Mouse (Mus musculus) intestine, embryonic 15.5 days (tissue): ENCODE data around the gene N4bp1. TPM values are rescaled to one million over a fixed set of nuclear protein-coding genes. Genes with fewer than 3 reads are reported as not detected.

Source experiments
- ATAC-seq: fragments of 200-750 bp; cut with Nextera tagmentation; 2 replicates; pipeline ENCODE4 v1.8.0; 2017; ENCODE audit warnings: moderate TSS enrichment, moderate library complexity
- H3K27ac ChIP-seq: fragments of 300-500 bp; sonication (generic); 2 replicates; pipeline ENCODE4 v1.5.1; 2015; ENCODE audit warnings: mild to moderate bottlenecking, inconsistent platforms
- H3K27me3 ChIP-seq: fragments of 300-500 bp; sonication (generic); replicated peaks from 2 replicates; pipeline ENCODE4 v1.6.1; 2015; ENCODE audit warnings: inconsistent platforms
- H3K36me3 ChIP-seq: fragments of 300-500 bp; sonication (generic); 2 replicates; pipeline ENCODE4 v1.6.1; 2015; ENCODE audit warnings: inconsistent platforms
- H3K4me1 ChIP-seq: fragments of 300-500 bp; sonication (generic); replicated peaks from 2 replicates; pipeline ENCODE4 v1.6.1; 2015; ENCODE audit warnings: inconsistent platforms
- H3K4me2 ChIP-seq: fragments of 300-500 bp; sonication (generic); replicated peaks from 2 replicates; pipeline ENCODE4 v1.6.1; 2015; ENCODE audit warnings: mild to moderate bottlenecking, inconsistent platforms
- H3K4me3 ChIP-seq: fragments of 300-500 bp; sonication (generic); replicated peaks from 2 replicates; pipeline ENCODE4 v1.5.1; 2015; ENCODE audit warnings: inconsistent platforms
- H3K9ac ChIP-seq: fragments of 300-500 bp; sonication (generic); 2 replicates; pipeline ENCODE4 v1.6.1; 2015; ENCODE audit warnings: inconsistent platforms
- H3K9me3 ChIP-seq: fragments of 300-500 bp; sonication (generic); 2 replicates; pipeline ENCODE4 v1.6.1; 2016; ENCODE audit warnings: inconsistent platforms
- WGBS: fragments of 180-500 bp; shearing (Covaris S2); methylation state at CpG from one replicate; pipeline ENCODE4 v1.1.7; 2015; 5-methylcytosine and 5-hydroxymethylcytosine counted together
- polyA plus RNA-seq: library from polyadenylated mRNA; unstranded; fragments of >200 nt; fragmentation: Nextera tagmentation; extraction: Ambion mirVana; gene quantifications from 2 replicates; pipeline ENCODE4 v1.2.1, GENCODE M21; 2015

The N4bp1 gene
- polyA plus RNA-seq, 1 experiment from 2014 or later, result 8.1 TPM

DNA sequence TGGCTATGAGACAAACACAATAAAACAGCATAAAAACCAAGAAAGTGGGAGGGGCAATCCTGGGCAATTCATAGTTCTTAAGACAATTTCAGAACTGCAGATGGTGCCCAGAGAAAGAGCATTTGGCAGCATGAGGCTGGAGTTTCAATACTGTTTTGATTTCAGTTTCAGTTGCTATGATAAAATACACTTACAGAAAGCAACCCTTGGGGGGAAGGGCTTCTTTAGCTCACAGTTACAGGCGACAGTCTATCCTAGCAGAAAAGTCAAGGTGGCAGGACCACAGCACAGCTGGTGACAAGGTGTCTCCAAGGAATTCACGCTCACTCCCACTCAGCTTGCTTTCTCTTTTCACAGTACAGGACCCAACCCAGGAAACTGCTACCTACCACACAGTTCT lies 14.3 kb downstream of the N4bp1 start:
- WGBS, result 67% methylated on average over 2 of the region's 2 CpGs
- H3K4me1 ChIP-seq, result peaks cover 21% of the 10 kb centered on the region
- H3K36me3 ChIP-seq, result no peaks in the 10 kb centered on the region
- ATAC-seq, result no peak
- H3K9me3 ChIP-seq, result no peaks in the 10 kb centered on the region
- no peak overlapping the region for H3K9ac ChIP-seq
- no peak overlapping the region for H3K4me3 ChIP-seq
- no peak overlapping the region for H3K27ac ChIP-seq
- H3K27me3 ChIP-seq, result no peaks in the 10 kb centered on the region
- H3K4me2 ChIP-seq, result no peak overlapping the region

DNA sequence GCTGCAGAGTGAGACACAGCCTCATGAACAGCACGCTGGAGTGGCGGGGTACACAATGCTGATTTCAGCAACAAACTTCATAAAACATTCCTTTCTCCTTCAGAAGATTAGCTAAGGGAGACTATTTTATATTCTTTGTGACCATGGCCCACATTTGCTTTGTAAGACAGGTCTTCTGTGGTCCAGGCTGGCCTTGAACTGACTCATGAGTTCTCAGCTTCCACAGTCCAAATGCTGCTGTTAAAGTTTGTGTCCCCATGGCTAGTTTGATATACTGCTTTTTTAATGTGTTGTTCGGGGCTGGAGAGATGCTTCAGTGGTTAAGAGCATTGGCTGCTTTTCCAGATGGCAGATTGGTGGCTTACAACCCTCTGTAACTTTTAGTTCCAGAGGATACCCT lies 17.0 kb downstream of the N4bp1 start:
- ATAC-seq, result no peak
- Histone ChIP-seq H3K9ac (no peak overlapping the region), H3K9me3 (no peaks in the 10 kb centered on the region), H3K4me2 (no peak overlapping the region), H3K27ac (no peak overlapping the region), H3K36me3 (no peaks in the 10 kb centered on the region), H3K4me3 (no peak overlapping the region), H3K4me1 (peaks cover 9% of the 10 kb centered on the region), H3K27me3 (no peaks in the 10 kb centered on the region)
- 81% methylated on average over 3 of the region's 3 CpGs for WGBS

DNA sequence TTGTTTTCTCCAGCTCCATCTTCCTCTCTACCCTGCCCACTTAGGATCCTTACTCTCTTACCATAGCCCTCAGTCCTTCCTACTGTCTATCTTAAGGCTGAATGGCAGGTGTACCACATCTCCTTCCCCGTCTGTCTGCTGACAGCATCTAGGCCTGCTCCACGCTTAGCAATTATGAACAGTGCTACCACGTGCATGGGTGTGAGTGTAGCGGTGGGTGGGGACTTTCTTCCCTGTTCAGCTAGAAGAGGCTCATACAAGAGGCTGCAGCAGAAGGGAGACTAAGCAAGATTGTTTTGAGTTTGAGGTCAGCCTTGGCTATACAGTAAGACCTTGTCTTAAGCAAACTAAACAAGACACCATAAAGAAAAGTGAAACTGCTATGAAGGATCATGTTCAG lies 20.3 kb downstream of the N4bp1 start:
- Histone ChIP-seq H3K27ac (no peak overlapping the region), H3K9me3 (no peaks in the 10 kb centered on the region), H3K9ac (no peak overlapping the region), H3K27me3 (no peaks in the 10 kb centered on the region), H3K4me3 (no peak overlapping the region), H3K36me3 (no peaks in the 10 kb centered on the region), H3K4me1 (0 out of 2 replicates have a peak, but pooled peaks cover 2% of the 10 kb centered on the region), H3K4me2 (no peak overlapping the region)
- 72% methylated on average over 4 of the region's 4 CpGs for WGBS
- ATAC-seq, result no peak

DNA sequence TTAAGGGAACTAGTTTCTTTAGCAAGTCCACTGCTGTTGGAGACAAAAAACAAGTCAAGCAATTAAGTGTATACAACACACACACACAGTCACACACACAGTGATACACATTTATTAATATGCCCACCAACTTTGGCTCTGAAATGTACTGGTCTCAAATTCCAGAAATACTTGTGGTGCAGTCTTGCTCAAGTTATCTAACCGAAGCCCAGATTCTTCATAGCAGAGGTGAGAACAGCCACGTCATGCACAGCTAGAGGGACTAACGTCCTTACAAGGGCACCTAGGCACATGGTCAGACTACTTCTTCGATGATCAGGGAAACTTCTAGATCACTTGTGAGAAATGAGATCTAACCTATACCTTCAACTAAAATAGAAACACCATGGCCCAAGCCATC lies 22.2 kb downstream of the N4bp1 start:
- Histone ChIP-seq H3K4me2 (no peak overlapping the region), H3K9ac (no peak overlapping the region), H3K9me3 (no peaks in the 10 kb centered on the region), H3K27me3 (no peaks in the 10 kb centered on the region), H3K36me3 (no peaks in the 10 kb centered on the region), H3K4me1 (0 out of 2 replicates have a peak, but pooled peaks cover 2% of the 10 kb centered on the region), H3K27ac (no peak overlapping the region), H3K4me3 (no peak overlapping the region)
- no peak for ATAC-seq
- 79% methylated on average over 4 of the region's 4 CpGs for WGBS

DNA sequence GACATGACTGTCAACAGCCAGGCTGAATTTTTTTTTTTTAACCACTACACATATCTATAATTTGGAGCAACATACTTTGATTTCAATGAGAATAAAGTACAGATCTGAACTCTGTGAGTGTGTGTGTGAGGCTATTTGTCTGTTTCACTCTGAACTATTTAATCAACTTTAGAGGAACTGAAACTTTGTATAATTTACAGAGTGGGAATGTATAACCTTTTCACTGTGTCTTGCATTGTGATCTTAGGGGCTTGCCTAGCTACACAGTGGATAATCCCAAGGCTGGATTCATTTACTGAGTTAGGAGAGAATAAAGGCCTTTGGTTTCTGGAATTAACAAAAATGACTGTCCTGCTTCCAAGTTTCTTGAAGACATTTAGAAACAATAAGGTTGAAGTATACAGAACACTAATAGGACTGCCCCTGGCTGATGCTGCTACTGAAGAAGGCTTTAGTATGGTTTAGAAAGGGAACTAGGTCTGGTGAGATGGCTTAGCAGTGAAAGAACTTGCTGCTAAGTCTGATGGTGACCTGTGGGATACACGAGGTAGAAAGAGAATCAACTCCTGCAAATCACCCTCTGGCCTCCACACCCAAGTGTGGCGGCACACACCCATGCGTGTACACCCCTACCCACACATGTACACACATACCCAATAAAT lies 22.8 kb downstream of the N4bp1 start:
- no peak for ATAC-seq
- Histone ChIP-seq H3K36me3 (no peaks in the 10 kb centered on the region), H3K27ac (no peak overlapping the region), H3K4me1 (0 out of 2 replicates have a peak, but pooled peaks cover 2% of the 10 kb centered on the region), H3K4me2 (no peak overlapping the region), H3K9ac (no peak overlapping the region), H3K27me3 (no peaks in the 10 kb centered on the region), H3K4me3 (no peak overlapping the region), H3K9me3 (no peaks in the 10 kb centered on the region)
- 83% methylated on average over 3 of the region's 3 CpGs for WGBS

DNA sequence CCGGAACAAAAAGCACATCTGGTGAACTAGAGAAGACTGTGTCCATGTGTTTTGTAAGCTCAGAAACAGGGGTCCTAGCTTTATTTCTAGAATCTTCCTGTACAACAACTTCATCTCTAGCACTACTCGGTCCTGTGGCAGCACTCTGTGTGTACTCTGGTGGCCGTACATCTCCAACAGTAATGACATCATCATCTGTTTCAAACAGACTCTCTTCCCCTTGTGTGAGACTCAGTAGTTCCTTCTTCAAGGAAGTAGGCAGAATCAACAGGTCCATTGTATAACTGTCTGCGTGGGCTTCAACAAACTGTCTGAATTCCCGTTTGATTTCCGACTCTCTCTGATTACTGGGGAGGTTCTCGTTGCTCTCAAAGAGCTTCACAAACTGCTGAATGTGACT lies 23.5 kb downstream of the N4bp1 start:
- Histone ChIP-seq H3K4me3 (no peak overlapping the region), H3K9me3 (no peaks in the 10 kb centered on the region), H3K9ac (no peak overlapping the region), H3K4me2 (no peak overlapping the region), H3K27ac (no peak overlapping the region), H3K4me1 (0 out of 2 replicates have a peak, but pooled peaks cover 2% of the 10 kb centered on the region), H3K36me3 (no peaks in the 10 kb centered on the region), H3K27me3 (no peaks in the 10 kb centered on the region)
- WGBS, result 74% methylated on average over 7 of the region's 7 CpGs
- ATAC-seq, result no peak

DNA sequence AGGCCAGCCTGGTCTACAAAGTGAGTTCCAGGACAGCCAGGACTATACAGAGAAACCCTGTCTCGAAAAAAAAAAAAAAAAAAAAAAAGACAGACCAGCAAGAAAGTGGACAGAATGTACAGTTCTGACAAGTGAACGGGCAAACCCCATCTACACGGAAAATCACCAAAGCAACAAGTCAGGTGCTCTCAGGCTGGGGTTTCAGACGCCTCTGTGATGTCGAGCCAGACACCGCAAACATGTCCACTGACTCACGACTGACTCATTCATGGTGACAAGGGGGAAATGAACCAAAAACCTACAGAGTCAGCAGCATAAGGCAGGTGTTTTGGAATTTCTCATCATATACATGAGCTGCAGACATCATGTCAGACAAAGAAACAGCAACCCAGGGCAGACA lies 28.8 kb downstream of the N4bp1 start:
- ATAC-seq, result no peak
- WGBS, result 84% methylated on average over 7 of the region's 7 CpGs

DNA sequence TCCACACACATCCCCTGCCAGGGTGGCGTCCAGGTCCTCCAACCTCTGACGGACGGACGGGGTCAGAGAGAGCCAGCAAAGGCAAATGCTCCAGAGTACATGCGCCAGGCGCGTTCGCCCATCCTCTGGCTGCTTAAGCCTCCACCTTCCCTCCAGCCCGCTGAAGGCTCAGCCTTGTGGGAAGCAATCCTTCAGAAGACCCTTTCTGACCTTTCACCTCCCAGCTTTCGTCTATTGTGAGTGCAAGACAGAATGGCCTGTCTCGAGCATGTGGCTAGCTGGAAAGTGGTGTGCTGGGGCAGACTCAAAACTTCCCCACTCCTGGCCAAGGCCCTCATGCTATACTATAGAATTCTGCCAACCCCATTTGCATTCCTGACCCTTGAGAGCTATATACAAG lies 30.4 kb downstream of the N4bp1 start:
- Histone ChIP-seq H3K4me2 (no peak overlapping the region), H3K27me3 (no peaks in the 10 kb centered on the region), H3K36me3 (no peaks in the 10 kb centered on the region), H3K9ac (no peak overlapping the region), H3K9me3 (no peaks in the 10 kb centered on the region), H3K27ac (no peak overlapping the region), H3K4me3 (no peak overlapping the region), H3K4me1 (0 out of 2 replicates have a peak, but pooled peaks cover 3% of the 10 kb centered on the region)
- no peak for ATAC-seq
- WGBS, result 73% methylated on average over 11 of the region's 11 CpGs

More for the DNA sequence above, 28.8 kb downstream of the N4bp1 start:
- H3K36me3 ChIP-seq, result no peaks in the 10 kb centered on the region
- no peak overlapping the region for H3K27ac ChIP-seq
- no peak overlapping the region for H3K9ac ChIP-seq
- no peaks in the 10 kb centered on the region for H3K27me3 ChIP-seq
- H3K4me1 ChIP-seq, result 0 out of 2 replicates have a peak, but pooled peaks cover 5% of the 10 kb centered on the region
- no peaks in the 10 kb centered on the region for H3K9me3 ChIP-seq
- no peak overlapping the region for H3K4me3 ChIP-seq
- H3K4me2 ChIP-seq, result no peak overlapping the region

DNA sequence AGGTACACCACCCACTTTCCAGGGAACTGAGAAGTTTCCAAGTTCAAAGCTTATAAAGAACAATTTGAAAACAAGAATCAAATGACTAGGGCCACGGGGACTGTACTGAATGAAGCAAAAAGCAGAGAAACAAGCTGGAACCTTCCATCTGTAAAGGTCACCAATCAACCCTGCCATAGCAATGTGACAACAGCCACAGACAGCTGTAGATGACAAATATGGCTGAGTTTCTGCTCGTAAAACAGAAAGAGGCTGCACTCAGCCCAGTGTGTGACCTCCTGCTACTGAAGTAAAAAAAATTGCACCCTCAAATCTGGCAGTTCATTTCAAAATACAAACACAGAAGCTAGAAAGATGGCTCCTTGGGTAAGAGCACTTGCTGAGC lies 31.1 kb downstream of the N4bp1 start:
- H3K27ac ChIP-seq, result no peak overlapping the region
- H3K4me1 ChIP-seq, result 0 out of 2 replicates have a peak, but pooled peaks cover 3% of the 10 kb centered on the region
- no peak for ATAC-seq
- H3K27me3 ChIP-seq, result no peaks in the 10 kb centered on the region
- H3K36me3 ChIP-seq, result no peaks in the 10 kb centered on the region
- H3K4me2 ChIP-seq, result no peak overlapping the region
- H3K9me3 ChIP-seq, result no peaks in the 10 kb centered on the region
- H3K4me3 ChIP-seq, result no peak overlapping the region
- no peak overlapping the region for H3K9ac ChIP-seq
- 60% methylated on average over 2 of the region's 2 CpGs for WGBS

DNA sequence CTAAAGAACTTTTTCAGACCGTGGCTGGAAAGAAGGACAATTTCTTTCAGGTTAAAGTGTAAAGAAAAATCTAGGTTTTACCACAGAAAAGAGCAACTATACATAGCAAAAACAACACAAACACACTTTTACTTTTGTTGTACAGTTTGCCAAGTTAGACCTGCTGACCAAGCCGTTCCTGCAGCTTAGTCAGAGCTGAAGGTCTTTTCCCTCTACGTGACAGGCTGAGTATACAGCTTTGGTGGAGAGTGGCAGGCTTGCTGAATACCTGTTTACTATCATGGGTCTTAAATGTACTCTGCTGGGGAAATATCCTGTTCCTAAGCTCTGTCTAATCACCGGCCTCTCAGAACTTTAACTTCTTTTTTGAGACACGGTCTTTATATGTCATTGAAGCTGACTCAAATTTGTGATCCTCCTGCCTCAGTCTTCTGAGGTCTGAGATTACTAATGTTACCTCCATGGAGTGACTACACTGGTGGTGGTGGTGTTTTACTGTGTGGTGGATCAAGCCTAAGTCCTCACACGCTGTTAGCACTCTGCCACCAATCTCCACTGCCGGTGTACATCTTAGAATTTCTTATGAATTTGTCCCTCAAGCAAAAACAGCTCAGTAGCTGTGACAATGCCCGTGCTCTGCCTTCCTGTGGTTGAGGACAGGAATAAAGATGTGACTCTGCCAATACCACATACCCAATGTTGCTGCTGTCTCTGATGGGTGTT lies 31.6 kb downstream of the N4bp1 start:
- Histone ChIP-seq H3K27ac (no peak overlapping the region), H3K4me3 (no peak overlapping the region), H3K9me3 (no peaks in the 10 kb centered on the region), H3K4me2 (no peak overlapping the region), H3K4me1 (0 out of 2 replicates have a peak, but pooled peaks cover 3% of the 10 kb centered on the region), H3K27me3 (no peaks in the 10 kb centered on the region), H3K36me3 (no peaks in the 10 kb centered on the region), H3K9ac (no peak overlapping the region)
- WGBS, result 84% methylated on average over 8 of the region's 8 CpGs
- no peak for ATAC-seq

DNA sequence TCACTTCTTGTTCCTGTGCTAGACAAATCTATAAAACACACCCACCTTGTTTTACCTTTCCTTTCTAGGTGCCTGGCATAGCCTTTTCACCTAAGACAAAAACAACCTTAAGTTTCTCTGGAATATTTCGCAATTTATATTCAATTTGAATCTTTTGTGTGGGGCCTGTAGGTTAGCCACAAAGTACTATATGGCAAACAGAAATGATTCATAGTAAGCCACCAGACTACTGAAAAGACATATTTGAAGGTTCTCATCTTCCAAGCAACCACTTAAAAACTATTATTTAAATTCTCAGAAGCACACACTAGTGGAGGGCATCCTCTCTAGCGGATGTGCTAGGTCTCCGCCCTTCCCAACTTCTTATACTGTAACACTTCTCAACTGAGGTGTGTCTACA lies 32.6 kb downstream of the N4bp1 start:
- ATAC-seq, result no peak
- H3K4me3 ChIP-seq, result no peak overlapping the region
- WGBS, result 92% methylated on average over 3 of the region's 3 CpGs
- no peak overlapping the region for H3K27ac ChIP-seq
- no peaks in the 10 kb centered on the region for H3K9me3 ChIP-seq
- H3K9ac ChIP-seq, result no peak overlapping the region
- H3K4me2 ChIP-seq, result no peak overlapping the region
- H3K36me3 ChIP-seq, result 0 out of 2 replicates have a peak, but pooled peaks cover 5% of the 10 kb centered on the region
- 0 out of 2 replicates have a peak, but pooled peaks cover 3% of the 10 kb centered on the region for H3K4me1 ChIP-seq
- H3K27me3 ChIP-seq, result no peaks in the 10 kb centered on the region

DNA sequence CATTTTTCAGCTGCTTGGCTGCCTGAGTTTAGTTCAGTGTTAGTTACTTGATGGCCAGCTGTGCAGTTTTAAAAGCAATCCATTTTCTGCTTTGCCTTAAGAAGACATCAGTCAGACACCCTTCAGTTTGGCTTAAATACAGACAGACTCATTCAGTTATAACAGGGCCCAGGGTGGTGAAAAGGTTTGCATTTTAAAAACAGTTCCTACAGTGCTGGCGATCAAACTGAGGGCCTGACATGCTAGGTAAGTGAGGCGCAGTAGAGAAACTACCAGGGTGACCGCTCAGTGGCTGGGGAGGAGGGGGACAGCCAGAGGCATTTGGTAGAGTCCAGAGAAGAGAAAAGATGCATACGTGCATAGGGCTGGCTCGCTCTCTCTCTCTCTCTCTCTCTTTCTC lies 36.2 kb downstream of the N4bp1 start:
- Histone ChIP-seq H3K9me3 (no peaks in the 10 kb centered on the region), H3K4me3 (no peak overlapping the region), H3K36me3 (0 out of 2 replicates have a peak, but pooled peaks cover 9% of the 10 kb centered on the region), H3K9ac (no peak overlapping the region), H3K4me1 (no peaks in the 10 kb centered on the region), H3K27ac (no peak overlapping the region), H3K4me2 (no peak overlapping the region), H3K27me3 (no peaks in the 10 kb centered on the region)
- 81% methylated on average over 5 of the region's 5 CpGs for WGBS
- ATAC-seq, result no peak

DNA sequence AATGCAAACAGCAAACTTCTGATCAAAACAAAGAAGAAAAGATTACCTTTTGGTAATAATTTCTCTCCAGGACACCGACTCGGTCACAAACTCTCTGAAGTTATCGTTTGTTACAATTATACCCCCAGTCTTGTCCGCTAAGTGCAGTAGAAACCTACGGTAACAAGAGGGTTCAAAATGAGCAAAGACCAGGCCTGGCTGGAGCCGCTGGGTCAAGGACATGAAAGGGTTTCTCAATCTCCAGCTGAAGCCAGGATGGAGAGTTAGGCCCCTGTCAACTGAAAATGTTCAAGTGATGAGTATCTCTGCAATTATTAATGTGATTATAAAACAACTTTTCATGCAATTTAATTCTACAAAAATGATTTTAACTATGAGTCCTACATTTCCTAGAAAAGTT lies 36.7 kb downstream of the N4bp1 start:
- Histone ChIP-seq H3K4me3 (no peak overlapping the region), H3K4me1 (no peaks in the 10 kb centered on the region), H3K36me3 (peaks cover 10% of the 10 kb centered on the region; the same call in 1 of the 2 replicates), H3K9me3 (no peaks in the 10 kb centered on the region), H3K27me3 (no peaks in the 10 kb centered on the region), H3K4me2 (no peak overlapping the region), H3K9ac (no peak overlapping the region), H3K27ac (no peak overlapping the region)
- ATAC-seq, result no peak
- 75% methylated on average over 6 of the region's 6 CpGs for WGBS
